Mouse (Mus musculus) kidney, embryonic 15.5 days (tissue): ENCODE results near the gene Foxc1. TPM values are rescaled to one million over a fixed set of nuclear protein-coding genes. Genes with fewer than 3 reads are reported as not detected.

Experiments
- ATAC-seq: fragments of 200-750 bp; cut with Nextera tagmentation; replicated peaks from 2 replicates; pipeline ENCODE4 v1.8.0; 2017; ENCODE audit warnings: moderate TSS enrichment; ENCODE audit not compliant: low FRiP score
- H3K27ac ChIP-seq: fragments of 300-500 bp; sonication (generic); 2 replicates; pipeline ENCODE4 v1.5.1; 2015; ENCODE audit warnings: mild to moderate bottlenecking, inconsistent platforms
- H3K27me3 ChIP-seq: fragments of 300-500 bp; sonication (generic); 2 replicates; pipeline ENCODE4 v1.6.1; 2015; ENCODE audit warnings: inconsistent platforms
- H3K36me3 ChIP-seq: fragments of 300-500 bp; sonication (generic); 2 replicates; pipeline ENCODE4 v1.6.1; 2015; ENCODE audit warnings: inconsistent platforms
- H3K4me1 ChIP-seq: fragments of 300-500 bp; sonication (generic); 2 replicates; pipeline ENCODE4 v1.6.1; 2015; ENCODE audit warnings: inconsistent platforms
- H3K4me2 ChIP-seq: fragments of 300-500 bp; sonication (generic); 2 replicates; pipeline ENCODE4 v1.6.1; 2015; ENCODE audit warnings: moderate library complexity, mild to moderate bottlenecking, inconsistent platforms
- H3K4me3 ChIP-seq: fragments of 300-500 bp; sonication (generic); replicated peaks from 2 replicates; pipeline ENCODE4 v1.5.1; 2015; ENCODE audit warnings: mild to moderate bottlenecking, inconsistent platforms
- H3K9ac ChIP-seq: fragments of 300-500 bp; sonication (generic); 2 replicates; pipeline ENCODE4 v1.6.1; 2015; ENCODE audit warnings: mild to moderate bottlenecking, inconsistent platforms
- H3K9me3 ChIP-seq: fragments of 300-500 bp; sonication (generic); replicated peaks from 2 replicates; pipeline ENCODE4 v1.6.1; 2016; ENCODE audit warnings: inconsistent platforms
- WGBS: fragments of 180-500 bp; shearing (Covaris S2); methylation state at CpG from one replicate; pipeline ENCODE4 v1.1.7; 2015; ENCODE audit warnings: mixed read lengths; 5-methylcytosine and 5-hydroxymethylcytosine counted together
- polyA plus RNA-seq: library from polyadenylated mRNA; unstranded; fragments of >200 nt; fragmentation: Nextera tagmentation; extraction: Ambion mirVana; gene quantifications from 2 replicates; pipeline ENCODE4 v1.2.1, GENCODE M21; 2015

Foxc1 gene
- polyA plus RNA-seq, 1 experiment from 2014 or later = 4.1 TPM

DNA sequence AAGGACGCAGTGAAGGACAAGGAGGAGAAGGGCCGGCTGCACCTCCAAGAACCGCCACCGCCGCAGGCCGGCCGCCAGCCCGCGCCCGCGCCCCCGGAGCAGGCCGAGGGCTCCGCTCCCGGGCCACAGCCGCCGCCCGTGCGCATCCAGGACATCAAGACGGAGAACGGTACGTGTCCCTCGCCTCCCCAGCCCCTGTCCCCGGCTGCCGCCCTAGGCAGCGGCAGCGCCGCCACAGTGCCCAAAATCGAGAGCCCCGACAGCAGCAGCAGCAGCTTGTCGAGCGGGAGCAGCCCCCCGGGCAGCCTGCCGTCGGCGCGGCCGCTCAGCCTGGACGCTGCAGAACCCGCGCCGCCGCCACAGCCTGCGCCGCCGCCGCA lies 1.3 kb downstream of the Foxc1 start:
- Histone ChIP-seq H3K36me3 (no peaks in the 10 kb centered on the region), H3K4me1 (peaks cover 59% of the 10 kb centered on the region), H3K9ac (peak overlapping the region; percentile 97), H3K27ac (peak overlapping the region; percentile 99), H3K9me3 (no peaks in the 10 kb centered on the region), H3K4me3 (peak overlapping the region; percentile 87), H3K27me3 (peaks cover 25% of the 10 kb centered on the region), H3K4me2 (peak overlapping the region; percentile 86)
- 1% methylated on average over 40 of the region's 47 CpGs for WGBS
- ATAC-seq = no peak

DNA sequence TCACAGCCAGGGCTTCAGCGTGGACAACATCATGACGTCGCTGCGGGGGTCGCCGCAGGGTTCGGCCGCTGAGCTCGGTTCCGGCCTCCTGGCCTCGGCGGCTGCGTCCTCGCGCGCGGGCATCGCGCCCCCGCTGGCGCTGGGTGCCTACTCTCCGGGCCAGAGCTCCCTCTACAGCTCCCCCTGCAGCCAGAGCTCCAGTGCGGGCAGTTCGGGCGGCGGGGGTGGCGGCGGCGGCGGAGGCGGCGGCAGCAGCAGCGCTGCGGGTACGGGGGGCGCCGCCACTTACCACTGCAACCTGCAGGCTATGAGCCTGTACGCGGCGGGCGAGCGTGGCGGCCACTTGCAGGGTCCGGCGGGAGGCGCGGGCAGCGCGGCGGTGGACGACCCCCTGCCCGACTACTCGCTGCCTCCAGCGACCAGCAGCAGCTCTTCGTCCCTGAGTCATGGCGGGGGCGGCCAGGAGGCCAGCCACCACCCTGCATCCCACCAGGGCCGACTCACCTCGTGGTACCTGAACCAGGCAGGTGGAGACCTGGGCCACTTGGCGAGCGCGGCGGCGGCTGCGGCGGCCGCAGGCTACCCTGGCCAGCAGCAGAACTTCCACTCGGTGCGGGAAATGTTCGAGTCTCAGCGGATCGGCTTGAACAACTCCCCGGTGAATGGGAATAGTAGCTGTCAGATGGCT lies 1.8 kb downstream of the Foxc1 start:
- Histone ChIP-seq H3K4me2 (peak overlapping the region; percentile 86), H3K4me3 (peak overlapping the region; percentile 87), H3K27me3 (peaks cover 25% of the 10 kb centered on the region), H3K36me3 (no peaks in the 10 kb centered on the region), H3K9ac (peak overlapping the region; percentile 97), H3K9me3 (no peaks in the 10 kb centered on the region), H3K4me1 (peaks cover 59% of the 10 kb centered on the region), H3K27ac (peak overlapping the region; percentile 99)
- under 1% methylated on average over 46 of the region's 73 CpGs for WGBS
- ATAC-seq = no peak

DNA sequence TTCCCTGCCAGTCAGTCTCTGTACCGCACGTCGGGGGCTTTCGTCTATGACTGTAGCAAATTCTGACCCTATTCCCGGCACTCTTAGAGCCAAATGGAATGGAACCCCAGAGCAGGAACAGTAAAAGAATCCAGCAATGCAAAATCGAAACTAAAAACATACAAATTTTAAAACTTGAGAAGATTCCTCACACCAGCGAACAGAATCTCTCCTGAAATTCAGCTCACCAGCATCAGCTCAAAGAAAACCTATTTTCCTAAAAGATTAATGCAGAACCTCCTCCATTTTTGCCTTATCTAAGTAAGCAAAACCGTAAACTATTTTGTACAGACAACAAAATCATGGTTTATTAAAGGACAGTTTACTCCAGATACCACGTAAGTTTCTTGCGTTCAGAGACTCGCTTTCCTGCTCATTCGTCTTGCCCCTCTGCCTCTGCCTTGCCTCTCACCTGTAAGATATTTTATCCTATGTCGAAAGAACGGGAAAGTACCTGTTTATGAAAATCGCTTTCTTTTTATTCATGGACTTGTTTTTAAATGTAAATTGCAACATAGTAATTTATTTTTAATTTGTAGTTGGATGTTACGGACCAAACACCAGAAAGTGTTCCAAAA lies 2.5 kb downstream of the Foxc1 start:
- H3K9me3 ChIP-seq = no peaks in the 10 kb centered on the region
- peak overlapping the region; percentile 87 for H3K4me3 ChIP-seq
- peaks cover 59% of the 10 kb centered on the region for H3K4me1 ChIP-seq
- 4% methylated on average over 16 of the region's 16 CpGs for WGBS
- H3K27ac ChIP-seq = peak overlapping the region; percentile 99
- H3K36me3 ChIP-seq = no peaks in the 10 kb centered on the region
- ATAC-seq = no peak
- peak overlapping the region; percentile 97 for H3K9ac ChIP-seq
- peak overlapping the region; percentile 86 for H3K4me2 ChIP-seq
- peaks cover 31% of the 10 kb centered on the region; the same call in 1 of the 2 replicates for H3K27me3 ChIP-seq

DNA sequence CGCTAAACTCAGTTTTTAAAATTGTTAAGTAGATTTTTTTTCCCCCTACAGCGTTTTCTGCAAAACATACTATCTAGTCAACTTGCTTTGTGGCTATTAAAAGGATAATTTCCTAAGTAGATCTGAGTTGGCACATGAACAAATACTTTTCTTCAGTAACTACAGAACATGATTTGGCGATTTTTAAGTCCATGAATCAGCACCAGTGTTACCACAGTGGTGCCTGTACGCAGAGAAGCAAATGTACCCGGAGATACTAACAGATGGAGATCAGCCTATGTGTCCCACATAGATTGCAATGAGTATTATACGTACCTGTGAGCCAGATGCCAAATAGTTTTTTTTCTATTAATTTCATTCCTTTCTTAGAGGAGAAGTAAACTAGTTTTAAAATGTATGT lies 3.3 kb downstream of the Foxc1 start:
- peak overlapping the region; percentile 50 for H3K4me2 ChIP-seq
- peak overlapping the region; percentile 46 for H3K4me3 ChIP-seq
- 0 out of 2 replicates have a peak overlapping the region, but pooled peaks have one; percentile 27 for H3K27ac ChIP-seq

DNA sequence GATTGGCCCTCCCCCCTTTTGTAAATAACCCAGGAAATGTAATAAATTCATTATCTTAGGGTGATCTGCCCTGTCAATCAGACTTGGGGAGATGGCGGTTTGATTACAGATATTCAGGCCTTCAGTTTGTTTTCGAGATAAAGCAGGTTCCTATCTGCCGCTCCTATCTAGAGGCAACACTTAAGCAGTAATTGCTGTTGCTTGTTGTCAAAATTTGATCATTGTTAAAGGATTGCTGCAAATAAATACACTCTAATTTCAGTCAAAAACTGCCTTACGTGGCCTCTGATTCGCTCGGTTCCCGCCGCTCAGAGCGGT lies 3.9 kb downstream of the Foxc1 start:
- 2% methylated on average over 9 of the region's 9 CpGs for WGBS
- Histone ChIP-seq H3K4me2 (peak overlapping the region; percentile 69), H3K4me1 (peaks cover 61% of the 10 kb centered on the region), H3K36me3 (no peaks in the 10 kb centered on the region), H3K9ac (peak overlapping the region; percentile 45), H3K27ac (peak overlapping the region; percentile 54), H3K9me3 (no peaks in the 10 kb centered on the region), H3K4me3 (peak overlapping the region; percentile 55), H3K27me3 (peaks cover 28% of the 10 kb centered on the region; the same call in 1 of the 2 replicates)
- ATAC-seq = no peak

More for the DNA sequence above, 3.3 kb downstream of the Foxc1 start:
- ATAC-seq = no peak
- Histone ChIP-seq H3K9ac (peak overlapping the region; percentile 41; the same call in 1 of the 2 replicates), H3K9me3 (no peaks in the 10 kb centered on the region), H3K36me3 (no peaks in the 10 kb centered on the region), H3K4me1 (peaks cover 59% of the 10 kb centered on the region), H3K27me3 (peaks cover 30% of the 10 kb centered on the region; the same call in 1 of the 2 replicates)
- WGBS = 11% methylated on average over 6 of the region's 6 CpGs

DNA sequence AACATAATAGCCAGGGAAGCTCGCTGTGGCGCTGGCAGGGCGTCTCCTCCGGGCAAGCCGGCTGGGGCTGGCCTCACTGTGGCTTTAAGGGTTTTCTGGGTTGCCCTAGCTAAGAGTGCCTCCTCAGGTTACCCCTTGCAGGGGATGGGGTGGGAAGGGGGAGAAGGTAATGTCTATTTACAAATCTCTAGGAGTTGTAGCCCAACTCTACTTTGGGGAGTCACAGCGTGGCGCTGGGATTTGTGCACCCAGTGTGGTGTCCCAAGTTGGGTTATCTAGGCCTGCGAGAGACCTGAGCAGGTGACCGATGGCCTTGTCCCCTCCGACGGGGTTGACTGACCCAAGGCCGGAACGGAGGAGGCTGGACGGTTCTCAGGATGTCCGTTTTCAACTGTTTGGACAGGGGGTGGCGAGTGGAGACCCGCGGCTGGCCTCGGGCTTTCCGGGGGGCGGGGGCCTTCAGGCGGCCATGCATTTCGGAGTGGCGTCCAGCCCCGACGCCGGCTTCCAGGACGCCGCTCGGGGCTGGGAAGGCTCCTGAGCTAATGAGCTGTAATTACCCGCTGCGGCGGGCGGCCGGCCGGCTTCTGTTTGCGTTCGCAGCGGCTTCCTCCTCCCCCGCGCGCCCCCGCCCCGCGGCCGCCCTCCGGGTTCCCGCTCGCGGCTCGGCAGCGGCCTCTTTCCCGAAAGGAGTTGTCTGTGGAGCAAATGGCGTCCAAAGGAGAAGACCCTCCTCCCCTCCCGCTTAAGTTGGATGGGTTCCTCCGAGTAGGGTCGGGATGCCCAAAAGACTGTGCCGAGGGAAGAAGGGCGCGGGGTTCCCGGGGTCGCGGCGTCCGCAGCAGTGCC lies 4.5 kb downstream of the Foxc1 start:
- H3K9ac ChIP-seq = peak overlapping the region; percentile 45
- peaks cover 22% of the 10 kb centered on the region; the same call in 1 of the 2 replicates for H3K27me3 ChIP-seq
- H3K4me2 ChIP-seq = peak overlapping the region; percentile 69
- peak overlapping the region; percentile 55 for H3K4me3 ChIP-seq
- H3K27ac ChIP-seq = peak overlapping the region; percentile 54
- no peaks in the 10 kb centered on the region for H3K36me3 ChIP-seq
- WGBS = 1% methylated on average over 53 of the region's 65 CpGs
- no peaks in the 10 kb centered on the region for H3K9me3 ChIP-seq
- peaks cover 61% of the 10 kb centered on the region for H3K4me1 ChIP-seq
- peak; percentile 10; the same call in 1 of the 2 replicates for ATAC-seq

DNA sequence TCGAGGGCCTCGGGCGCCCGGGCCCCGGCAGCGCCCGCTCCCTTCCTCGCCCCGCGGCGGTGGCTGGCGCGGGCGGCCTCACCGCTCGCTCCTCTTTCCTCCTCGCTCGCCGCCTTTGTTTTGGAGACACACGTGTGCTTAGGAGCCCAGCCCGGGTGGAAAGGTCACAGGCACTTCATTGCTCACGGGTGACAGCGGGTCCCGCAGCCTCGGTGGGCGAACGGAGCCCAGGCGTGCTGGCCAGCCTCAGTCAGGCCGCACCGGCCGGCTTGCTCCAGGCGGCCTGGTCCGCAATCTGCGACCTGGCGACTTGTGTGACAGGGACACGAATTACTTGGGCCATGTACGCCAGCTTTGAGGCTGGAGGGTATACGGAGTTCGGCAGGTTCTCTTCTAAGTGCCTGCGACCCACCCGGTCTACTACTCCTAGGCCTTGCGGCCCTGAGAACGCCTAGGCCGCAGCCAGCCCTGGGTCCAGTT lies 5.1 kb downstream of the Foxc1 start:
- ATAC-seq = no peak; the same call in 1 of the 2 replicates
- Histone ChIP-seq H3K27me3 (peaks cover 23% of the 10 kb centered on the region; the same call in 1 of the 2 replicates), H3K9ac (peak overlapping the region; percentile 45), H3K36me3 (no peaks in the 10 kb centered on the region), H3K4me3 (peak overlapping the region; percentile 55), H3K4me2 (peak overlapping the region; percentile 69), H3K27ac (peak overlapping the region; percentile 54), H3K4me1 (peaks cover 64% of the 10 kb centered on the region), H3K9me3 (no peaks in the 10 kb centered on the region)
- 7% methylated on average over 44 of the region's 44 CpGs for WGBS

DNA sequence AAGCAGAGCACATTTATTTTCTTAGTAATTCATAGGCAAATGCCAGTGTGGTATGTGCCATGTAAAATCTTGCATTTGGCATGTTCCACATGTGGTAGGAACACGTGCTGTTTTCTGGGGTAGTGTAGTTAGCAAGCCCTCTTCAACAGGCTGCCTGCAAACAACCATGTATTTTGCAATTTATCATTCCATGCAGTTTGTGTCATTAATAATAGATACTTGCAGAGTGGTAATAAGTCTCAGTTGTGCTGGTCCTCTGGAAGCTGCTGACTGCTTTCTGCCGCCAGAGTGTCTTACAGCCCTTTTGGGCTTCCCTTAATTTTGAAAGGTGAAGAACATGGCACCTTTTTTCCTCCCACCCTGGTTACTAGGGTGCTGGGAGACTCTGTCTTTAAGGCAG lies 6.3 kb downstream of the Foxc1 start:
- H3K27me3 ChIP-seq = peaks cover 23% of the 10 kb centered on the region; the same call in 1 of the 2 replicates
- 35% methylated on average over 2 of the region's 2 CpGs for WGBS
- H3K4me3 ChIP-seq = peak overlapping the region; percentile 55

DNA sequence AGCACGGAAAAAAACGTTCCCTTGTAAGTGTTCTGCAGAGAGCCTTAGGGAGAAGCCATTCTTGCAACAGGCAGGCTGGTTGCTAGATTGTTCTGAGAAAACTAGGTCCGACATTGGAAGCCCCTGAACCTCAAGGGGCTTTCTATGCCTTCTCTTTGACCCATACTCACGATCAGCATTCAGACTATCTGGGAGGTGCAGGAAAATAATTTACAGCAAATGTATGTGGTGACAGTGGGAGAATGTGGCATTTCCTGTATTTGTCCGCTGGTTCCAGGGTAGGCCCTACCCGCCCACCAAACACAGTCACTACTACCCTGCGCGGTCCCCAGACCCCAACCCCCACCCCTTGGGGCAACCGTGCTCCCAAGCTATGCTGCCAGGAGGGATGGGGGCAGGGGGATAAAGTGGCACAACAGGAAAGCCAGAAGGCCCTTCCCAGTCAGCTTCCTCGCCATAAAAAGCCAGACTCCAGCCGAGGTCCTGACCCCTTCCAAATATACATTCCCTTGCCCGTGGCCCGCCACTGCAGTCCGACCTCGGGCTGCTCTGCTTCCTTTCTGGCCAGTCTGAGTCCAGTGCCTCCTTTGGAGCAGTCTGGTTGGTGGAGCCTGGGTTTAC lies 9.1 kb downstream of the Foxc1 start:
- Histone ChIP-seq H3K4me2 (peak overlapping the region; percentile 69), H3K27ac (peak overlapping the region; percentile 67), H3K9me3 (no peaks in the 10 kb centered on the region), H3K9ac (peak overlapping the region; percentile 18; the same call in 1 of the 2 replicates), H3K27me3 (peaks cover 23% of the 10 kb centered on the region; the same call in 1 of the 2 replicates), H3K4me3 (0 out of 2 replicates have a peak overlapping the region, but pooled peaks have one; percentile 2), H3K36me3 (no peaks in the 10 kb centered on the region), H3K4me1 (peaks cover 75% of the 10 kb centered on the region)
- ATAC-seq = peak; percentile 23
- WGBS = 16% methylated on average over 15 of the region's 15 CpGs

More for the DNA sequence above, 6.3 kb downstream of the Foxc1 start:
- Histone ChIP-seq H3K9me3 (no peaks in the 10 kb centered on the region), H3K36me3 (no peaks in the 10 kb centered on the region), H3K4me2 (peak overlapping the region; percentile 69), H3K4me1 (peaks cover 63% of the 10 kb centered on the region), H3K27ac (no peak overlapping the region), H3K9ac (peak overlapping the region; percentile 38)
- no peak for ATAC-seq

DNA sequence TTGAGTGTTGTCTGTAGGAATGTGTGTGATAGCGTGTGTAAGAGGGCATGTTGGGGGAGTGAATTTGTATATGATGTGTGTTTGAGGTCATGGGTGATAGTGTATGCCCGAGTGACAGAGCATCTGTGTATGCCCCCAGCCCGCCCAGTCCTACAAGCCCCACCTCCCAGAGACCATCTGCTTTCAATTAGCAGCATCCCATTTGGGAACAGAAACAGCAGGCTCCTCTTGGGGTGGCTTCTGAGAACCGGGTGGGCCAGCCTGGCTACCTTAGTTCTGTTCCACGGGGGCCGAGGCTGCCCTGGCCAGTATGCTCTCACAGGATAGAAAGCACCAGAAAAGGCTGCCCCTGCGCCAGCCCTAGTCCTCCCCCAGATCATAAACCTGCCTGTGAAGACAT lies 11.9 kb downstream of the Foxc1 start:
- H3K4me2 ChIP-seq = no peak overlapping the region
- peaks cover 79% of the 10 kb centered on the region for H3K4me1 ChIP-seq
- peak overlapping the region; percentile 41; the same call in 1 of the 2 replicates for H3K27ac ChIP-seq
- H3K4me3 ChIP-seq = no peak overlapping the region
- H3K9ac ChIP-seq = no peak overlapping the region
- H3K27me3 ChIP-seq = 0 out of 2 replicates have a peak, but pooled peaks cover 11% of the 10 kb centered on the region
- no peaks in the 10 kb centered on the region for H3K36me3 ChIP-seq
- peak; percentile 40; the same call in 1 of the 2 replicates for ATAC-seq
- no peaks in the 10 kb centered on the region for H3K9me3 ChIP-seq
- 27% methylated on average over 7 of the region's 7 CpGs for WGBS
